Mouse (Mus musculus) kidney, adult 2 months (tissue): Measurements from ENCODE around the gene Nr2c2.

Experiments
- CTCF ChIP-seq: fragments of 200-500 bp; conservative IDR thresholded peaks from 2 replicates; pipeline ENCODE4 v1.5.1; 2011; ENCODE audit warnings: low read depth, mild to moderate bottlenecking, control low read depth, low read length, moderate library complexity, mixed read lengths; ENCODE audit not compliant: insufficient read depth, insufficient read length
- POLR2A ChIP-seq: fragments of 200-500 bp; IDR thresholded peaks from one replicate; pipeline ENCODE4 v1.6.1; 2011; ENCODE audit warnings: low read depth, low read length, control low read depth

DNA sequence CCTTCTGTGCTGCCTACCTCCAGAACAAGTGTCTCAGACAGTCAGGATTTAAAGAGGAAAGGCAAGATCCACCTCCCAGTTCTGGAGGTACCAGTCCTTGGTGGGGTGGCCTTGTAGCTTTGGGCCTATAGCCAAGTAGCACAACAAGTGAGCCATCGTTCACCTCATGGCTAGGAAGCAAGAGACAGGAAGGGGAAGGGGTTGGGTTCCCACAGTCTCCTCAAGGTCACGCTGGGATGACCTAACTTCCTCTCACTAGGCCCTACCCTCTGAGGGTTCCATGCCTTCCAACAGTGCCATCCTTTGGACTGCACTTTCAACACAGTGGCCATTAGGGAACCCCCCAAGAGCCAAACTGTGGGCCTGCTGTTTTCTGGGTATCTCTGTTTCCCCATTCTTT lies 27.7 kb upstream of the Nr2c2 start:
- no peak for TF ChIP-seq CTCF
- TF ChIP-seq POLR2A, result no peak
